Mouse (Mus musculus) lung, adult 2 months (tissue): Measurements from ENCODE around the gene Mcl1.
"Not testable (repeated sequence)": the region's sequence is repeated elsewhere in the genome, so short reads cannot be mapped to it uniquely, and the experiment has no call there.

Experiments
- CTCF ChIP-seq: fragments of 200-500 bp; IDR thresholded peaks from 2 replicates; pipeline ENCODE4 v1.5.1; 2011; ENCODE audit warnings: mild to moderate bottlenecking, low read length, control low read depth; ENCODE audit not compliant: insufficient read depth
- POLR2A ChIP-seq: fragments of 200-500 bp; IDR thresholded peaks from 2 replicates; pipeline ENCODE4 v1.6.1; 2011; ENCODE audit warnings: low read depth, mild to moderate bottlenecking, control low read depth, low read length, borderline replicate concordance; ENCODE audit errors: extremely low read depth

DNA sequence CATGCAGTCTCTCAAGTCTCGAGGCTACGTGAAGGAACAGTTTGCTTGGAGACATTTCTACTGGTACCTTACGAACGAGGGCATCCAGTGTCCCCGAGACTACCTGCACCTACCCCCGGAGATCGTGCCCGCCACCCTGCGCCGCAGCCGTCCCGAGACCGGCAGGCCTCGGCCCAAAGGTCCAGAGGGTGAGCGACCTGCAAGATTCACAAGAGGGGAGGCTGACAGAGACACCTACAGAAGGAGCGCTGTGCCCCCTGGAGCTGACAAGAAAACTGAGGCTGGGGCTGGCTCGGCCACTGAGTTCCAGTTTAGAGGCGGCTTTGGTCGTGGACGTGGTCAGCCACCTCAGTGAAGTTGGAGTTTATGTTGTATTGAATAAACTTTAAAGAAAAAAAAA lies 36.2 kb upstream of the Mcl1 start:
- not testable (repeated sequence) for TF ChIP-seq CTCF, POLR2A
